Mouse (Mus musculus) gastrocnemius, postnatal 36 days (tissue): Measurements from ENCODE around the gene Zfp526. TPM values are rescaled to one million over a fixed set of nuclear protein-coding genes. Genes with fewer than 3 reads are reported as not detected.
A peak's percentile ranks its signal among the peaks of the same experiment; 100 is the strongest.
"Not testable (repeated sequence)": the region's sequence is repeated elsewhere in the genome, so short reads cannot be mapped to it uniquely, and the experiment has no call there.

Experiments
- DNase-seq, 2 experiments: peaks; one replicate each; pipeline ENCODE4 v3.0.0; 2022
- intact Hi-C: fragments of 180-260 bp; cut with DNase I; formaldehyde crosslinking; loops from one replicate; pipeline ENCODE4 v1.15.1; 2025
- total RNA-seq, 2 experiments: library from RNA; stranded (reverse); gene quantifications; 2 replicates each; pipeline ENCODE4 v1.2.3; 2021

Gene Zfp526
- total RNA-seq, 2 experiments from 2014 or later: 4.1 to 5.5 TPM

DNA sequence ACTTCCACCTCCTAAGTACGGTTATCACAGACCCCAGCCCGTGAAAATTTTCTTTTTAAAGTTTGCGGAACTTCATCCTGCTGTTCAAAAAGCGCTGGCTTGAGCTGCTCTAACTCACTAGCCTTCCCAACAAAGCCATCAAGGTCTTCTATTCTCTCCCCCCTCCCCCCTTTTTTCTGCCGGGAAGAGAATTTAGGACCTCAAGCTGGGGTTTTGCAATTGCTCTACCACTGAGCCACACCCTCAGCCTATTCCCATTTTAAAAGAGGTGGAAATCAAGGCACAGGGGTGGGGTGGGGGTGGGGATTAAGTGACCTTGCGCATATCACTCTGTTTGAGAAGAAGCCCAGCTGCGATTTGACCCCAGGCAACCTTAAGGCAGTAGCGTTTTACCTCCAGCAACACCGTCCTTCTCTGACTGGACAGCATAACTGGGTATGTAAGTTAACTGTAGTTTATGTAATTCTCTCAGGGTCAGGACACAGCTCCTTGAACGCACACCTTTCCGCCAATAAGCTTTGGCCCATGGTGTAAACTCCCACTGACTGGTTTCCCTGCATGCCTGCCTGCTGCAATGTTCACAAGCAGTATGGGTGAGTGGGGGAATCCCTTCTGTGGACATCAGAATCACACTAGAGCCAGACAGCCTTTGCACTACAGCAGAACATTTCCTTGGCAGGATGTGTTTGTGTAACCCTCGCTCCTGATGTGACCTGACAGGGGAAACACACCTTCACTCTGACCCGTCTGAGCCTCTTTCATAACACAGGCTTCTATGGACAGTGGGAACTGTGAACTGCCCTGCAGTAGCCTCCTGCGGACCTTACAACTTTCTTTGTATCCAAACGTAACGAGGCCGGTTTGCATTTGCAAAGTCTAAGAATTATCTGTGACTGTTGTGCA is 43.0 kb downstream of the Zfp526 start:
- DNase-seq: no peak
- intact Hi-C loops: no loop called here

DNA sequence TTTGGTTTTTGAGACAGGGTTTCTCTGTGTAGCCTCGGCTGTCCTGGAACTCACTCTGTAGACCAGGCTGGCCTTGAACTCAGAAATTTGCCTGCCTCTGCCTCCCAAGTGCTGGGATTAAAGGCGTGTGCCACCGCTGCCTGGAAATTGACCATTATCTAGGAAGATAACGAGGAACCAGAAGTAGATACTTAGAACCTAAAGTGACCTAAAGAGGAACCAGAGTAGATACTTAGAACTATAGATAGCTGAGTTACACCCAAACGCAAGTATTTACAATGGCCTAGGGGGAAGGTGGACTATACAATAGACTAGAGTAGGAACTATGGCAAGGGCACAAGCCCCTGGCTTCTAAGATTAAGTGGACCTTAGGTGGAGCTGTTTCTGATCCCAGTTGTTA is 44.5 kb downstream of the Zfp526 start:
- DNase-seq, intact Hi-C loops: not testable (repeated sequence)

DNA sequence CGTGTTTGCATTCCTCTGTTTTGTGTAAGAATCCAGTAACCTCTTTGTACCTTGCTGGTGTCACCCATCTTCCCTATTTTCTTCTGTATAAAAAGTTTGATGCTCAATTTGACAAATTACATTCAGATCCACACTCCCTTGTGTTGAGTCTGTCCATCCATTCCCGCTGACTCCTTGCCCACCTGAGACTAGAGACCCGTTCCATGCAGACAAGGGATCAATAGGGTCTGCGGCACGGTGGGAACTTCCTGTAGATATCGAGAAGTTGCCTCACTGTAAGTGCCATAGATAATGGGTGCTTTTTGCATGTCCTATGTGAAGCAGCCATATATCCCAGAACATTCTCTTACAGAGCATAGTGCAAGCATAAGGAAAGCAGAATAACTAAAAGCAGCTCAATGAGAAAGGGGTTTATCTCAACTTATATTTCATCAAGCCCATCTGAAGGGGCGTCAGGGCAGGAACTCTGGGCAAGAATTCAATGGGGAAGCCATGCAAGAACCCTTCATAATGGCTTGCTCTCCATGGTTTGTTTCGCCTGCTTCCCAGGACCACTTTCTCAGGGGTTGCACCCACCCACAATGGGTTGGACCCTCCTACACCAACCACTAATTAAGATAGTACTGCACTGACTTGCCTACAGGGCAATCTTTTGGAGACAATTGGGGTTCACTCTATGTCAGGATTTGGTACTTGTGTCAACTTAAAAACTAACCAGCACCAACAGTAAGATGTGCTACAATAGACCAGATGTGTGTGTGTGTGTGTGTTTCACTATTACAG is 45.1 kb downstream of the Zfp526 start:
- intact Hi-C loops: no loop called here
- DNase-seq: no peak

DNA sequence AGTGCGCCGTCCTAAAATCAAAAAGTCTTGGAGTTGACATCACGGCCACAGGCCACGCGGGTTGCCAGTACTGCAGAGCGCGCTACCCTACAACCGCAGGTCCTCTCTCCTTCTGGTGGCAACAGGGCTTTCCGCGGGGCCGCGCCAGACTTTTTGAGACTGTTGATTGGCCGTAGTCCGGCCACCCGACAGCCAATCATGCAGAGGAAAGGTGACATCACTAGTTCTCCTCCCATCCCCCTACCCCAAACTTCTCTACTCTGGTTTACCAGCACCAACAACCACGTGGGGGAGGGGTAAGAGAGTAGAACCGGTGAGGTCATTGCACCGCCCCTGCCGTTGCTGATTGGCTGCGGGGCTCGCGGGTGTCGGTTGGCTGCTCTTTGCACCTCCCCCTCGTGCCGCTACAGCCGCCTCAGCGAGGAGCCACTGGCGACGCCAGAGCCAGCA is 46.1 kb downstream of the Zfp526 start, which contains the start of gene Cic:
Gene Cic (plus strand): TSS at position 404 of the 450 bp plus-strand sequence.
- peak in 1 of 2 experiments; percentile 97 for DNase-seq
- intact Hi-C loops: no loop called here

DNA sequence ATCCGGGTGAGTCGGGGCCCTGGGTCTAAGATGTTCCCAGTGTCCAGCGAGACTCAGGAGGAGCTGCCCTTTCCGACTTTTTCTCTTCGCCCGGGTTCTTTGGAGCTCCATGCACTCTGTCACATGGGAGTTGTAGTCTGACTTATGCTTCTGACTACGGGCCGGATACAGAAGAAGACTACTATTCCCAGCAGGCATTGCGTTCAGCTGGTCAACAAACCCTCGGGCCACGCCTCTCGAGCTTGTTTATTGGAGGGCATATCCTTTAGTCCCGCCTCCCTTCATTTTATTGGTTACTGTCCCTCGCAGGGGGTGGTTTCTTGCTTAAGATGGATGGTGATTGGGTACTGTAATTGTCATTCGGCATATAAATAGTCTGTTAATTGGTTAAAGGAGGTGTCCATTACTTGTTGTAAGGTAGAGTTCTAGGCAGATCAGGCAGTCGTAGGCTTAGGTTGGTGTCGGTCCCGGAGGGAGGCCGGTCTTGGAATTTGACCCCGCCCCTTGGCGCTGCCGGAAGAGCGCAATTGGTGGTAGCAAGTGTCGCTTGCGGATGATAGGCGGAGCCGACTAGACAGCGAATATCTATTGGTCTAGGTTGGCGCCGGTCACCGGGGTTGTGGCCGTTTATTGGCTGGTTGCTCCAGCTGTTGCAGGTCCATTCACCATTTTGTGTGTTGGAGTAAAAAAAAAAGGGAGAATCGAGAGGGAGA is 46.7 kb downstream of the Zfp526 start:
- DNase-seq: peak; percentile 98
- intact Hi-C loops: no loop called here

DNA sequence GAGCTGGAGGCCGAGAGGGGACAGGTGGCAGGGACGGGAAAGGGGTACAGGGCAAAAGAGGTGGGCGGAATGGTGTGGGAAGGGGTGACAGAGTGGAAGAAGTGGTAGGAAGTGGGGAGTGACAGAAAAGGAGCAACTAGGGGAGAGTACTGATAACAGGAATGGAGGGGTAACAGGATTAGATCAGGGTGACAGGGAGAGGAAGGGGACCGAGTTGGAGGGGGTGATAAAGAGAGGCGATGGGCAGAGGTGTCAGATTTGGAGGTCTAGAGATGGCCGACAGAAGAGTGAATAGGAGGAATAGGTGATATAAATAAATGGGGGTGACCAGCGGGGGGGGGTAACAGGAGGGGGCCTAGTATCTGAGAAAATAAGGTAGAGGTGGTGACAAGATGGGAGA is 47.4 kb downstream of the Zfp526 start:
- no peak for DNase-seq

DNA sequence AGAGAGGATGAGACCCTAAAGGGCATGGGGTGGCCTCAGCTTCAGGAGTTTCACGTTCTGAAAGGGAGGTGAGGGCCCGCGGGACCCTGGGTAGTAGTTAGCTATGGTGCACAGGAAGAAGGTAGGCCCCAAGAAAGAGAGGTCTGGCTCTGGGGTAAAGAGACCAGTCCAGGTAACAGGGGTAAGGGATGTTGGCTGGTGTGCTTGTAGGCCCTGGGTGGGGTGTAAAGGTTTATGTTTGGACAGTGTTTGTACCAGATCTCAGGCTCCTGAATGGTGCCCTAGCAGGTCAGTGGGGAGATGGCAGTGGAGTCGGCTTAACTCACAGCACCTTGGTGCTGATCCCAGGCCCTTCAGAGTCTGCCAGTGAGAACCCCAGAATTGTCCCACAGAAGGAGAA is 47.8 kb downstream of the Zfp526 start:
- intact Hi-C loops: no loop called here
- peak in 1 of 2 experiments; percentile 15 for DNase-seq

More for the DNA sequence above, 47.4 kb downstream of the Zfp526 start:
- intact Hi-C loops: no loop called here

DNA sequence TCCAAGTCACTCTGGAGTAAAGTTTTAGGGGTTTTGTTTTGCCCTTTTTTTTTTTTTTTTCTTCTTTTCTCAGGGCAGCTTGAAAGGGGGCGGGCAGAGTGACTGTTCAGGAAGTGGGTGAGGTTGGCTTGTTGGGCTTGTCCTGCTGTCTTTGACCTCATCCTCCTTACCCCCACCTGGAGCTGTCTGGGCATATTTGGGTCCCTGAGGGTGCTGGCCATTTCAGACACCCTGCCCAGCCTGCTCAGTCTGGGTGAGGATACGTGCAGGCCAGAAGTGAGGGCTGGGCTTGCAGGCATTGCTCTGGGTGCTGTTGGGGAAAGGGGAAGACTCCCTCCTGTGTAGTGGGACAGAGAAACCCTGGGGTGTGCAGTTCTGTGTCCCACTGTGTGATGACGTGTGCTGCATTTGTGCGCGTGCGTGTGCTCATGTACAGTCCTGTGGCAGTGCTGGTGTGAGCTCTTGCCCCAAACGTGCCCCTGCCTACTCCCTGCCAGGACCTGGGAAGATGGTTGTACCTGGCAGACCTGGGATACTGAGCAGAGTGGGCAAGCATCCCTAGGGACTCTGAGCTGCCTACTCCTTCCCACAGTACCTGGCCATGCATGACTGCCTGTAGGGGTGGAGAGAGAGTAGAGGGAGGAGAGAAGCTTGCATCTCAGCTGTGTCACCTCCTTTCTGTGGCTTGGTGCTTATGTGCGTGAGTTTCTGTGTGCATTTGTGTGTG is 48.5 kb downstream of the Zfp526 start:
- intact Hi-C loops: loop anchor here (2.0 kb wide), 1 partner anchor 25 kb away; no protein-coding TSS in a partner anchor
- peak in 1 of 2 experiments; percentile 22 for DNase-seq

DNA sequence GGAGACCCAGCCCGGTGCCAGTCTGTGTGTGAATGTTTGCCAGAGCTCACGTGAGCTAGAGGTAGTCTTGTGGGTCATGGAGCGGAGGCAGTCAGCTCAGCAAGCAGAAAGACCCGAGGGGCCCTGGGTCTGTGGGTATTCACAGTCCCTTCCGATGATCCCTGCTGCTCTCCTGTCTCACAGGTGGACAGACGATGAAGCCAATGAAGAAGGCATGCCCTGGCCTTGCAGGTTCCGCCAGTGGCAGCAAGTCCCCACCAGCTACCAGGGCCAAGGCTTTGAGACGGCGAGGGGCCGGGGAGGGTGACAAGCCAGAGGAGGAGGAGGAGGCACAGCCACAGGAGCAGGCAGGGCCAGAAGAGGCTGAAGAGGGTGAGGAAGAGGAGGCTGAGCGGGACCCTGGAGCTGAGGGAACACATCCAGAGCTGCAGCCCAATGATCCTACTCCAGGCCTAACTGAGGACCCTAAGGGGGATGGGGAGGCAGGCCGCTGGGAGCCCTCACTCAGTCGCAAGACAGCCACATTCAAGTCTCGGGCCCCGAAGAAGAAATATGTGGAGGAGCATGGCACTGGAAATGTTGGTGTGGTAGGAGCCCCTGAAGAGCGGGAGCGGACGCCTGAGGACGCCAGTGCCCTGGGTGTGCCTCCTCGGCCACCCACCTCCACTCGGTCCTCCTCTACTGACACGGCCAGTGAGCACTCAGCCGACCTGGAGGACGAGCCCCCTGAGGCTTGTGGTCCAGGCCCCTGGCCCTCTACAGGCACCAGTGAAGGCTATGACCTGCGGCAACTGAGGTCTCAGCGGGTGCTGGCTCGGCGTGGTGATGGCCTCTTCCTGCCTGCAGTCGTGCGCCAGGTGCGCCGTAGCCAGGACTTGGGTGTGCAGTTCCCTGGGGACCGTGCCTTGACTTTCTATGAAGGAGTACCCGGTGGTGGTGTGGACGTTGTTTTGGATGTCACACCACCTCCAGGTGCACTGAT is 49.7 kb downstream of the Zfp526 start:
- peak in 1 of 2 experiments; percentile 13 for DNase-seq
- intact Hi-C loops: loop anchor here (2.0 kb wide), 1 partner anchor 26 kb away; no protein-coding TSS in a partner anchor

DNA sequence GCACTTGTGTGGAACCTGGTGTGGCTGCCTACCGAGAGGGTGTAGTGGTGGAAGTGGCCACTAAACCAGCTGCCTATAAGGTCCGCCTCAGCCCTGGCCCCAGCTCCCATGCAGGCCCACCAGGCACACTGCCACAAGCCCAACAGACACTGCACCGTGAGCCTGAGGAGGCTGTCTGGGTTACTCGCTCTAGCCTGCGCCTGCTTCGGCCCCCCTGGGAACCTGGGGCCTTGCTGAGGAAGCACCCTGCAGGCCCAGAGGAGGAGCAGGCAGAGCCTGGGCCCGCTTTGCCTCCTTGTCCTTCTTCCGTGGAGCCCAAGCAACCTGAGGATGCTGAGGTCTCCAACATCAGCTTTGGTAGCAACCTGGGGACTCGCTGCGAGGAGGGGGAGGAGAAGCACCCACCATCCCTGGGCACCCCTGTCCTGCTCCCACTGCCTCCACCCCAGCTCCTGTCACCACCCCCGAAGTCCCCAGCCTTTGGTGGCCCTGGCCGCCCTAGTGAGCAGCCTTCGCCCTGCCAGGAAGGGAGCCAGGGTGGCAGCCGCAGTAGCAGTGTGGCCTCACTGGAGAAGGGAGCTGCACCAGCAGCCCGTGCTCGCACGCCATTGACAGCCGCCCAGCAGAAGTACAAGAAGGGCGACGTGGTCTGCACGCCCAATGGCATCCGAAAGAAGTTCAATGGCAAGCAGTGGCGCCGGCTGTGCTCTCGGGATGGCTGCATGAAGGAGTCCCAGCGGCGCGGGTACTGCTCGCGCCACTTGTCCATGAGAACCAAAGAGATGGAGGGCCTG is 50.6 kb downstream of the Zfp526 start:
- DNase-seq: peak in 1 of 2 experiments; percentile 13
- intact Hi-C loops: loop anchor here (2.0 kb wide), 1 partner anchor 27 kb away; no protein-coding TSS in a partner anchor

DNA sequence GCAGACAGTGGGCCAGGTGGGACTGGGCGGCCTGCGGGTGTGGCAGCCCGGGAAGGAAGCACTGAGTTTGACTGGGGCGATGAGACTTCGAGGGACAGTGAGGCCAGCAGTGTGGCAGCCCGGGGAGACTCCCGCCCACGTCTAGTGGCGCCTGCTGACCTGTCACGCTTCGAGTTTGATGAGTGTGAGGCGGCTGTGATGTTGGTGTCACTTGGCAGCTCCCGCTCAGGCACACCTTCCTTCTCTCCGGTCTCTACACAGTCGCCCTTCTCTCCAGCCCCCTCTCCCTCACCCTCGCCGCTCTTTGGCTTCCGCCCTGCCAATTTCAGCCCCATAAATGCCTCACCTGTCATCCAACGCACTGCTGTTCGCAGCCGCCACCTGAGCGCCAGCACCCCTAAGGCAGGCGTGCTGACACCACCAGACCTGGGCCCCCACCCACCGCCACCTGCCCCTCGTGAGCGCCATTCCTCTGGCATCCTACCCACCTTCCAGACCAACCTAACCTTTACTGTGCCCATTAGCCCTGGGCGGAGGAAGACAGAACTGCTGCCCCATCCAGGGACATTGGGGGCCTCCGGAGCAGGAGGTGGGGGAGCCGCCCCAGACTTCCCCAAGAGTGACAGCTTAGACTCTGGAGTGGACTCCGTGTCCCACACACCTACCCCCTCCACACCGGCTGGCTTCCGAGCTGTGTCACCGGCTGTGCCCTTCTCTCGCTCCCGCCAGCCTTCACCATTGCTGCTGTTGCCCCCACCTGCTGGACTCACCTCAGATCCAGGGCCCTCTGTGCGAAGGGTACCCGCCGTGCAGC is 51.4 kb downstream of the Zfp526 start:
- intact Hi-C loops: no loop called here
- DNase-seq: no peak

DNA sequence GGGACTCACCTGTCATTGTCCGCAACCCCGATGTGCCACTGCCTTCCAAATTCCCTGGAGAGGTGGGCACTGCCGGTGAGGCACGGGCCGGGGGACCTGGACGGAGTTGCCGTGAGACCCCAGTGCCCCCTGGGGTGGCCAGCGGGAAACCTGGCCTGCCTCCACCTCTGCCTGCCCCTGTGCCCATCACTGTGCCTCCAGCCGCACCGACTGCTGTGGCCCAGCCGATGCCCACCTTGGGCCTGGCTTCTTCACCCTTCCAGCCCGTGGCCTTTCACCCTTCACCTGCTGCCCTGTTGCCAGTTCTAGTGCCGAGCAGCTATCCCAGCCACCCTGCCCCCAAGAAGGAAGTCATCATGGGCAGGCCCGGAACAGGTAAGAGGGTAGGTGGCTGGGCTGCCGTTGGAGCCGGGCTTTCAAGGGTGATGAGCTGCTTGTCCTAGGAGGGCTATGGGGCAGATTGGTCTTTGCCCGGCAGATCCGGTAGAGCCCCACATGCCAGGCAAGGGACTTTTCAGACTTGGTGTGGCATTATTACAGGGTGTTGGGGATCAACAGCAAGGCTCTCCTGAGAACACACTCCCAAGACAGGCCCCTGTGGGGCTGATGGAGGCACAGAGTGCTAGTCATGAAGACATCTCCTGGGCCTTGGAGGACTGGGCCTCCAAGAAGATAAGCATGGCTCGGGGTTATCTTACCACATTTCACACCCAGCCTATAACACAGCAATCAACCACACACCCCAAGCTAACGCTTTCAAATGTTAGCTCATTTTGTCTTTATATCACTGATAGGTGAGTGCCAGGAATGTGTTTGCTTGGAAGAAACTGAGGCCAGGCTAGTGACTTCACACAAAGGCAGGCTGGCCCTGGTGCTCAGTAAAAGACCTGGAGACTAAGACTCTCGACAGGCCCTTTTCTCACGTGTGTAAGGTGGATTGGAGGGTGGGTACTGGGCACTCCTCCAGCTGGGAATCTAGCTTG is 52.3 kb downstream of the Zfp526 start:
- intact Hi-C loops: no loop called here
- no peak for DNase-seq

DNA sequence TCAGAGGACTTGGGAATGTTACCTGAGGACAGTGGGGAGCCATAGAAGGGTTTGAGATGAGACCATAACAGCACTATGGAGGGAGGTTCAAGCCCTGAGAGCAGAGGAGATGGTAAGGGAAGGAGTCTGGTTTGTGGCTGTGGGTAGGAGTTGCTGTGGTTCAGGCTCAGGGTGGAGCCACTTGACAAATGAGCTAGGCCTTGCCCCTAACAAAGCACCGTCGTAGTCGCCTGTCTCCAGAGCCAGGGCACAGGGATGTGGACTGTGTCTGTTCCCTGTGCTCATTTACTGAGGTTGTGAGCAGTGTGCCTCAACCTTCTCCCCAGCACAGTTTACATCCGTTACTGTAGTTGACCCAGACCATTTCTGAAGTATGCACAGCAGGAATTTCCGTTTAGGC is 53.3 kb downstream of the Zfp526 start:
- intact Hi-C loops: no loop called here
- no peak for DNase-seq

DNA sequence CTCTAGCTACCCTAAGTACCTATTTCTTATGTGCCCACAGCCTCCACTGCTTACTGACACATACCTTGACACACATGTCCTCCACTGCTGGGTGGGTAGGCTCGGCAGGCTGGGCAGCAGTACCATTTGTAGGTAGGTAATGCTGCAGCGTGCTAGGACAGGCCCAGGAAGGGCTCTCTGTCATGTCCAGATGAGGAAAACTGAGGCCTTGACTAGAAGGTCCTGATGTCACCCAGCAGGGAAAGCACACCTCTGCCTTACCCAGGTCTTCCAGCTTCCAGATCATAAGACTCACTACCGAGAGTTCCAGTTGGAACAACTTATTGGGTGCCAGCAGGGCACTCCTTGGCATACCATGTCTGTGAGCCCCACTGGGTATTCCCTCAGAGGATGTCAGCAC is 53.8 kb downstream of the Zfp526 start:
- no peak for DNase-seq
- intact Hi-C loops: no loop called here

DNA sequence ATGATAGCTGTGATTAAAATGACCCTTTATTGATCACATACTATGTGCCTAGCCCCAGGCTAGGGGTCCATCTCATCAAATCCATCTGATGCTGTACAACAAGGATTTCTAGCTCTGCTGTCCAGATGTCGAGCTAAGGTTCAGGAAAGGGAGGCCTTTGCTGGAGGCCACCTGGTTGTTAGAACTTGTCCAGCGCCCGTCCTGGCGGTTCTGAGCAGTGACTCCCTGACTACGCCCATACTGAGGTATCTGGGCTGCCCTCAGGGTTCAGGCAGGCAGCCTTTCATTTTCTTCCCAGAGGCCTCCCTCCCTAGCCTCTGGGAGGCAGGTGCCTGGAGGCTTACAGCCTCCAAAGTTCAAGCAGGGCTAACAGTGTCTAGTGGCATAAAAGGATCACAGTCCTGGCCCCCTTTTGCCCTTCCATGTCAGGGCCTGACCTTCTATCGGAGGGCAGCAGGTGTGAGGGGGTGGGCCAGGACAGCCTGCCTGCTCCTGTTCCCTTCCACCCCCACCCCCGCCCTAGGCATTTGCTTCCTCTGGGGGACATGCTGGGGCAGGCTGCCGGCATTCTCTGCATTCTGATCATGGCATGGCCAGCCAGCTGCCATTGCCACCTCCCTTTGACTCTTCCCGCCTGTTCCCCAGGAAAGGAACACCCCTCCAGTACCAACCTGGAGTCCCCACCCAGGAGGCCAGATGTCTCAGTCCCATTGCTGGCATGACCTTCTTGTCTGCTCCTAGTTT is 54.5 kb downstream of the Zfp526 start:
- intact Hi-C loops: no loop called here
- DNase-seq: no peak
